Mouse (Mus musculus) right cerebral cortex, postnatal 4 days (tissue): ENCODE measurements around the gene Klf9.

Experiments
- DNase-seq: peaks from one replicate; pipeline ENCODE4 v3.0.0-alpha.2; 2022

Klf9 gene

DNA sequence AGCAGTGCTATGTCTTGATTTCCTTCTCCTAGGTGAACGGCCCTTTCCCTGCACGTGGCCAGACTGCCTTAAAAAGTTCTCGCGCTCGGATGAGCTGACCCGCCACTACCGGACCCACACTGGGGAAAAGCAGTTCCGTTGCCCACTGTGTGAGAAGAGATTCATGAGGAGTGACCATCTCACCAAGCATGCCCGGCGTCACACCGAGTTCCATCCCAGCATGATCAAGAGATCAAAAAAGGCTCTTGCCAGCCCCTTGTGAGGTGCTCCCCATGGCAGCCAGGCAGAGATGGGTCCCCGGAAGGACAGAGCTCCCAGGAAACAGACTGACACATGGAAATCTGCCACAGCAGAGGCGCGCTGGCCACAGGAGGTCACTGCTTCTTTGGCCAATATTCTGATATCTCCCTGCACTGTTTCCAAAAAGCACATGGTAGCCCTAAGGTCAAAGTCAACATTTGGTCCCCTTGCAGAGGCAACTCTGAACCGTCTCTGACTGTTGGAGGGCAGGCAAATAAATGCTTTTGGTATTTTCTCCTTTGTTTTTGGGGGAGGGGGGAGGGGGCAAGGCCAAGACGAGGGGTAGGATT lies 23.7 kb downstream of the Klf9 start:
- no peak for DNase-seq

DNA sequence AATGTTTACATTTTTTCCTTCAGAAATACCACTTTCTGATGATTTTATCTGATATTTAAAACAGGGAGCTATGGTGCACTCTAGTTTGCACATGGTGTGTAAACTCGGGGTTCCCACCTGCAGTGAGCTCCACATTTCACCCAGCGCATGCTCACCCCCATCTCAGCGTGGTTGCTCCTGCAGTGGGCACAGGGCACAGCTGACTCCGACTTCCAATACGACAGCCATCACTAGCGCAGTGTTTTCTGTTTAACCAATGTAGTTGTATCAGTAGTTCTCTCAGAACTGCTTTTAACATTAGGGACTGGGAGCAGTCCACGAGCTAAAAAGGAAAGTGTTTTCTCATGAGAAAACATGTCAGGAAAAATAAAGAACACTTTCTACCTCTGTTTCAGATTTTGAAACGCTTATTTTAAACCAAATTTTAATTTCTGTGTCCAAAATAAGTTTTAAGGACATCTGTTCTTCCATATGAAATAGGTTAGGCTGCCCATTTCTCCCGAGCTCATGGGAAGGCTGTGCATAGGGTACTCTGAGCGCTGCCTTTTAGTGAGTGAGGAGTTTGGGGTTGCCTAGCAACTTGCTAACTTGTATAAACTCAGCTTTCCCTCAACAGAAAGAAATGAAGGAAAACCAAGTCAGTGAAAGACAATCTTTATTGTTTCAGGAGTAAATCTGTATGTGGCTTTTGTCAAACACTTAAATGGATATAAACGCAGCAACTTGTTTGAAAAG lies 25.7 kb downstream of the Klf9 start:
- DNase-seq: no peak

DNA sequence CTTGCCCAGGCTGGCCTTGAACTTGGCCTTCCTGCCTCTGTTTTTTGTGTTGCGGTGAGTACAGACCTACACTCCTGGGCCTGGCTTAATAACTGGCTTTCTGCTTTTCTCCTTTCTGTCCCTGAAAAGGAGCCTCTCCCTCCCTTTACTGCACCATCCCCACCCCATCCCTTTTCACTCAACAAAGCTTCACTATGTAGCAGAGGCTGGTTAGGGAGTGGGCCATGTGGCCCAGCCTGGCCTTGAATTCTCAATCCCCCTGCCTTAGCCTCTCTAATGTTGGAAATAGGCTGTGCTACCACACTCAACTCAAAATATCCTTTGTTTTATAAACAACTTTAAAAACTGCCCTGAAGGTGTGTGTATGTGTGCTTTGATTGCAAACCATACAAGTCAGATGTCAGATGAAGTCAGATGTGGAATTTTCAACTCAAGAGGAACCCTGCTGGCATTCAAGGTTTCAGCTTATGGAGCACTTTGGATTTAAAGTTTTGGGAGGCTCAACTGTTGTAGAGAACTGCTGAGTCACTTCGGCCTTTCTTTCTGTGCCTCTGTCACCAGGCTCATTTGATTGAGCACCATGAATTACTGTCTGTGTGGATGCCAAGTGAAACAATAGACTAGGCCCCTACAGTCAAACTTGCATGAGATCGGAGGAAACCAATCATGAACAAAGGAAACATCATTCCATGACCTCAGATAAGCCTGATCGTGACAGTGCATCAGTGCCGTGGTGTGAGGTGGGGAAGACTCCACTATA lies 28.1 kb downstream of the Klf9 start:
- DNase-seq: no peak

DNA sequence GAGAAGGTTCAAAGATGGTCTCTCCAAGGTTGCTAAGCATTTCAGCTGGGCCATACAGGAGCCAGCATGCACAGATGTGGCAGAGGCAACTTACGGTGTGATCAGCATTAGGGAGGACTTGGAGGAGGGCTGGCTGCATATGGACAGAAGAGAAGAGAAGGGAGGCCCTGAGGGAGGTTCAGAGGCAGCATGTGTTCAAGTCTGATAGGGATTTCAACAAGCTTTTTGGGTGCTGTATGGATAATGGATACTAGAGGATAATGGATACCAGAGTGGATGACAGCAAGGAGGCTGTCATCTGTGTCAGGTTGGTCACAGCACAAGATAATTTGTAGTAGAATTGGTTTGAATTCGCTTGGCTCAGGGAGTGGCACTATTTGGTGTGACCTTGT lies 28.6 kb downstream of the Klf9 start:
- DNase-seq: no peak

DNA sequence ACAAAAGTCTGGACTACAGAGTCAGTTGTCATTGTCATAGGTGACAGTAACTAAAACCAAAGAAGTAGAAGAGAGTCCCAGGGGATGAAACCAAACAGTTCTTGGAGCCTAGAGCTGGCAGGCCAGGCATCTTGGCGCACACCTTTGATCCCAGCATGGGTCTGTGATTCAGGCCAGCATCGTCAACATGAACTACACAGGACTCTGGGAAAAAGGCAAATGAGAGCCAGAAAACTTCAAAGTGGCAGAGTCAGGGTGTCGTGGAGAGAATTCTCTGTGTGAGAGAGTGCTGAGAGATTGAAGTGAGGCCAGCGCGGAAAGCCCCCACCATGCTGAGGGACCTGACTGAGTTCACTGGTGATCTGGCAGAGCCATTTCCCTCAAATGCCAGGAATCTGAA lies 29.4 kb downstream of the Klf9 start:
- no peak for DNase-seq

DNA sequence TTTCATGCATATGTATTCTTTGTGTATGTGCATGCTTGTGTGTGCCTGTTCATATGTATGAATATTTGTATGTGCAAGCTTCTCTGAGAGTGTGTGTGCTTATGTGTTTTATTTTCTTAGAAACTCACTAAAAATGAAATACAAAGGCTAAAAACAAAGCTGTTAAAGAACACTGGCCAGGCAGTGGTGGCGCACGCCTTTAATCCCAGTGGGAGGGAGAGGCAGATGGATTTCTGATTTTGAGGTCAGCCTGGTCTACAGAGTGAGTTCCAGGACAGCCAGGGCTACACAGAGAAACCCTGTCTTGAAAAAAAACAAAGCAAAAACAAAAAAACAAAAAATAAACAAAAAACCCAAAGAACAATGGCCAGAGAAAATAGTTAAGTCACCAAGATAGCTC lies 30.1 kb downstream of the Klf9 start:
- no peak for DNase-seq

DNA sequence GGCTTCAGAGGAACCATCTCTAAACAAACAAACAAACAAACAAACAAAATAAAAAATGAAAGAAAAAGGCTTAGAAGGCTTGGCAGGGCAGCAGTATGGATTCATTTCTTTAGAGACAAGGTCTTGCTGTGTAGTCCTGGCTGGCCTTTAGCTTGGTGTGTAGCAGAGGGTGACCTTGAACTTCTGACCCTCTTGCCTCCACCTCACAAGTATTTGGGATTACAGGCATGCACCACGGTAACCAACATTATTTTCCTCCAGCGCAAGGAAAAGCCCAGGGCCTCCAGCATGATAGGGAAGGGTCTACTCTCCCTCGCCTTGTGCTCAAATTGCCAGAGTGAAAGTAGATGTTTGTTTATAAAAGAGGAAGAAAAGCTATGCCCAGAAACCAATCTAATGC lies 34.1 kb downstream of the Klf9 start:
- no peak for DNase-seq

DNA sequence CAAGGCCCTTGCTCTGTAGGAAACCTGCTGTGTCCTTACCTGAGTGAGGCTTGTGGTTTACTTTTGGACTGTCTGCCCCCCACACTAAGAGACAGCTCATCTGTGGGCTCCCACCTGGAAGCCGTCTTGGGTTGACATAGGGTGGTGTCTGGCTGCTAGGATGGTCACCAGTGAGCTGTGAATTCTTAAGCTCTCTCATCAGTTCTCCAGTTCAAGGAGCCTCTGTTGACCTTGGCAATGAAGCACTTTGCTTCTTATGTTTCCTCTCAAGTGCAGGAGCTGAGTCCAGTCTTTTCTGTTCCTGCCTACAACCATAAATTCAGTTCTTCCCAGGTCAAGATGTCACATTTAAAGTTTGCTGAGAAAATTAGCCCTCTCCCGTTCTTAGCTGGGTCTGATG lies 34.5 kb downstream of the Klf9 start:
- no peak for DNase-seq

DNA sequence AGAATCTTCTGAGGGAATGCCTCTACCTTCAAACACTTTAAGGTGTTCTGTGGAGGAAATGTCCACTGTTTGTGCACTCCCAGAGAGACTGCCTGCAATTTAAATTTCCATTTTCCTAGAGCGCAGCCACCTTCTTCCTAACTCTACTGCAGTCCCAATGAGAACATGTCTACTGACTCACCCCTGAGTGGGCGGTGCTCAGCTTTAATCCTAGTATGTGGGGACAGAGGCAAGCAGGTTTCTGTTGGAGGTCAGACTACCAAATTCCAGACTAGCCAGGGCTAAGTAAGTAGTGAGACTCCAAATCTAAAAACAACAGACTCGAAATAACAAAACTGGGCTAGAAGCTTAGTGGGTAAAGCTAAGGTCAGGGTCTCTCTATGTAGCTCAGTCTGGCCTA lies 37.5 kb downstream of the Klf9 start:
- DNase-seq: no peak

DNA sequence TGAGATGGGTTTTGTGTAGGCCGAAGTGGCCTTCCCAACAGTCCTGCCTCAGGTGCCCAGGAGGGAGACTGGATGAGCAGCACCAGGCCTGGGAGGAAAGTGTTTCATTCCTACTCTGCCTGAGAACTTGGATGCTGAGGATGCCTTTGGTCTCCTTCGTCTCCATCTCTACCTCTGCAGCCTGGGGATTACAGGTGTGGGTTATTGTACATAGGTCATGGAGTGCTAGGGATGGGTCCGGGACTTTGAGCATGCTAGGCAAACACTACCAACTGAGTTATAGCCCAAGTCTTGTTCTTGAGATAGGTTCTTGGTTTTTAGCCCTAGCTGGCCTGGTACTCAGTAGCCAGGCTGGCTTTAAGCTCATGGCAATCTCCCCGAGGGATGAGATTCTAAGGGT lies 42.5 kb downstream of the Klf9 start:
- DNase-seq: no peak

DNA sequence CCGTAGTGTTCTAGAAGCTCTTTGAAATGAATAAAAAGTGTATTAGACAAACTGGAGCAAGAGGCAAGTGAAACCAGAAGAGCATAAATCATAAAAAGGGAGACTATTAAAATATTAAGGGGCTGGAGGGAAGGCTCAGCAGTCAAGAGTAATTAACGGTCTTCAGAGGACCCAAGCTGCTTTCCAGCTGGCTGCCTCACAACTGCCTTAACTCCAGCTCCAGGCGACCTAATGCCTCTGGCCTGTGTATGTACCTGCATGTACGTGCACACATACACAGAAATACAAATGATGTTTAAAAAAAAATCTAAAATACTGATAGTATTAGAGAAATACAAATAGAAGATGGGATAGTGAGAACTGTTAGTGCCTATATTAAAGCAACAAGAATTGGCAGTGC lies 43.0 kb downstream of the Klf9 start:
- DNase-seq: no peak

DNA sequence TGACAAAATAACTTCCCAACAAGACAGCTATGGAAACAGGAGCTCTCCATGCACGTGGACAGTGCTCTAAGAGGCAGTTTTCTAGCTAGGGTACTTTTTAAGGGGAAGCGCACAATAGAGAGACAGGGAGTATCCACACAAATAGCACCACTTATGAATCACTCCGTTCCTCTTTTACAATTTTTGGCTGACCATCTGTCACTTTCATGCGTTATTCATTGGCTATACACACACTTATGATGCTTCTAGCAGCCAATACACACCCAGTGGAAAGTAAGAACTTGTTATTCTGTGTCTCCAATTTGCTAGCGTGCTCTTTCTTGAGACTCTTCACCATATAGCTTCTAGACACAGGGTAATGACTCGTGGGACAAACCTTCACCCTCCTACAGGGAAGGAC lies 46.7 kb downstream of the Klf9 start:
- no peak for DNase-seq

DNA sequence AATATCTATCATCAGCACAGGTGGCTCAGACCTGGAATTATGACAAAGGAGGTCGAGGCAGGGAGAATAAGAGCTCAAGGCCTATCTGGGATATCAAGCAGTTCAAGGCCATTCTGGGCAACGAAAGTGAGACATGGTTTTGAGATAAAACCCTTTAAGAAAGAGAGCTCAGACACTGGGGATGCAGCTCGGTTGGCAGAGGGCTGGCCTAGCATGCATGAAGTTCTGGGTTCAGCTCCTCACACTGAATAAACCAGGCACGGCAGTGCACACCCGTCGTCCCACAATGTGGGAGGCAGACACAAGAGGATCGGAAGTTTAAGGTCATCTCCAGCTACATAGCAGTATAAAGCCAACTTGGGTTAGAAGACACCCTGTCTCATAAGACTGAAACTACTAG lies 48.0 kb downstream of the Klf9 start:
- no peak for DNase-seq

DNA sequence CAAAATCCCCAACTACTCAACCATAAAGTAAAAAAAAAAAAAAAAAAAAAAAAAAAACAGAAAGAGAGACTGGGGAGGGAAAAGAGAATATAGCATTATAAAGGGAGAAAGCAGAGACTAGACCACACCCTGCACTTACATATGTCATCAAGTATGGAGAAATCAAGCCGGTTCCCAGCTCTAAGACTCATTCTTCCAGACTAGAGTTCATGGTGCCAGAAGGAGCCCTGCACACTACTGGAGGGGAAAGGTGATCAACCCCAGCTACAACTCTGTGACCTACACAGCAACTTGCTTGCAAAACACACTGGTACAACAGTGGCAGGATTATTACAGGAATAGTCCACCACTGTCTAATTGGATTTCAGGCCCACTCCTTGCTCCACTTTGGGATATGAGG lies 48.7 kb downstream of the Klf9 start:
- no peak for DNase-seq

DNA sequence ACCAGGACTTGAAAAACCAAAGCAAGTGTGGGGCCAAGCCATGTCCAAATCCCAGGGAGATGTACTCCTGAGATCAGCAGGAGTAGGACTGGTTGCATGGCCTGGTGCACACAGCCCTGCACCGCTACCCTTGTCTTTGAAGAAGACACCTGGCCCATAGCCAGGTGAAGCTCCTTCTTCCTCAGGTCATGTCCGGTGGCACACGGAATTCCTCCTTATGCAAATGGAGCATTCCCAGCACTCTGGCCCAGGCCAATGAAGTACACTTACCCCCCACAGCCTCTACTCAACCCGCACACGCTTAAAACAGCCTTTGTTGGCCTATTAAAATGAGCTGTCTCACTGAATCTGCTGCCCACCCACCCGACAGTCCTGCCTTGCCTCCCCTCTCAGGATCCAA lies 50.5 kb downstream of the Klf9 start:
- DNase-seq: no peak

DNA sequence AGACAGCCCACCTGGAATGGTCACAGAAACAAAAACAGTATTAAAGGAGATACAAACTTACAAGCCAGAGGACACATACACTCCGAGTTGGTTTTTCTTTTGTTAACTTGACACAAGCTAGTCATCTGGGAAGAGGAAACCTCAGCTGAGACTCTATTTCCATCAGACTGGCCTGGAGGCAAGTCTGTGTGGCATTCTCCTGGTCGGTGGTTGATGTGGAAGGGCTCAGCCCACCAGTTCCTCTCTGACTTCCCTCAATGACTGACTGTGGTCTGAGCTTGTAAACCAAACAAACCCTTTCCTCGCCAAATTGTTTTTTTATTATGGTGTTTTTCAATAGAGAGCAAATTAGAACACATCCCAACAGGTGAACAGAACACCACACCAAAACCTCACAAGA lies 52.0 kb downstream of the Klf9 start:
- DNase-seq: no peak

DNA sequence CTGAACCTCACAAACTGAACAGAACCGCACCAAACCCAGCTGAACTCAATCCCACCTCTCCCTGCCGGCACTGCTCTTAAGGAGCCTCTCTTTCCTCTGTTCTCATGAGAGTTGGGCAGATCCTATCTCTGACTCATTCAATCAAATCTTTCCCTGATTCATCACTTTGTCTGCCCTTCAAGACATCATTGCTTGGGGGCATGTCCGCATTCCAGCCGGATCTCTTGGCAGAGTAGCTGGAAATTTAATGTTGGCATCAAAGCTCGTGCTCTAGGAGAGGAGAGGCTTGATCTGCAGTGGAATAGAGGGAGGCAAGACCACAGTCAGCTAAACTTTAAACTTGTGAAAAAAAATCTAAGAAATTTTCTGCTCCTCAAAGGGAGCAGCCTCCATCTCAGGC lies 61.1 kb downstream of the Klf9 start:
- DNase-seq: no peak

DNA sequence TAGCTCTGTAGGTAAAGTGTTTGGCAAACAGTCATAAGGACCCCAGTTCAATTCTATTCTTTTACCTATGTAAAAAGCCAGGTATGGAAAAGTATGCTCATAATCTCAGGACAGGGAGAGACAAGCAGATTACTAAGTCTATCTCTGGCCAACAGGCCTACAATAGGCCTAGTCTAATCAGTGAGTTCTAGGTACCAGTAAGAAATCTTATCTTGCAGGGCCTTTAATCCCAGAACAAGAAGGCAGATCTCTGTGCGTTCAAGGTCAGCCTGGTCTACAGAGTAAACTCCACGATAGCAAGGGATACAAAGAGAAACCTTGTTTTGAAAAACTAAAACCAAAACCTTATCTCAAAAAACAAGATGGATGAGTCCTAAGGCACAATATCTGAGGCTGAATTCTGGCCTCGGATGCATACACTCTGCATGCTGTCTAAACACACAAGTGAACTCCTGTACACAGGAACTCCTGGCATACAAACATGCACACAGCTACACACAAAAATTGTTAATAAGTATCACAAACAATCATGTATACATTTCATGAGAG lies 62.6 kb downstream of the Klf9 start:
- no peak for DNase-seq

DNA sequence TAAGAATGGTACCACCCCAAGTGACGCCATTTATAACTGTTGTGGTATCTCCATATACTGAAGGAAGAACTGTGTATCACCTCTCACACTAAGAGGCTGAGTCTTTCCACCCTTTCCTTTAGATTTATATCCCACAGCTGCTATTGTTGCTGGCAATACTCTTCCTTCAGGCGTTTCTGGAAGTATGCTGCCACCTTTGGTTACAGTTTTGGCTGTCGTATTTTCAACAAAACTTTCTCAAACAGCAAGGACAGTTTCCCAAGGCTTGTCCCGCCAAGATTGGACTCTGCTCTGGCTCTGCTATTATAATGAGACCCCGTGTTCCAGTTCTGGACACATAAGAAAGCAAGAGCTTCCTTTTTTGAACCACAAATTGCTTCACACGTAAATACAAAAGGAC lies 70.3 kb downstream of the Klf9 start:
- no peak for DNase-seq

DNA sequence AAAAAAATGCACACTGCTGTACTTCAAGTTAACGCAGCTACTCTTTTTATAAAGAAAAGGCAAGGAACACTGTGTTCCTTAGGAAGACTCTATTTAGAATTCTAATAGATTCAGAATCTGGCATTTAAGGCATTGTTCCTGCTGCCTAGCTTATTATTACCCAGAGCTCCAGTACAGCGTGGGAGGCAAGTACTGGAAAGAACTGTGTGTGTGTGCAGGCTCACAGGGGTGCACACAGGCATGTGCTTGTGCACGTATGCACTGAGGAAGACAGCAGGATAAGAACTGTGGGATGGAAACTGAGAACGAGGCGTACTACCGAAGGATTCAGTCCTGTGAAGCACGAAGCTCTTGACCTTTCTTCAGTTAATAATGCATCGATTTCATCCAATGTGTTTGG lies 73.3 kb downstream of the Klf9 start:
- no peak for DNase-seq
